Mouse (Mus musculus): Measurements from ENCODE around the gene Syndig1.

Gene Syndig1

GRCm38 (mm10) chr2:149877954-149878353, 48.9 kb downstream of the Syndig1 start:
- no peak for DNase-seq (ENCODE audit: low spot score)

DNA sequence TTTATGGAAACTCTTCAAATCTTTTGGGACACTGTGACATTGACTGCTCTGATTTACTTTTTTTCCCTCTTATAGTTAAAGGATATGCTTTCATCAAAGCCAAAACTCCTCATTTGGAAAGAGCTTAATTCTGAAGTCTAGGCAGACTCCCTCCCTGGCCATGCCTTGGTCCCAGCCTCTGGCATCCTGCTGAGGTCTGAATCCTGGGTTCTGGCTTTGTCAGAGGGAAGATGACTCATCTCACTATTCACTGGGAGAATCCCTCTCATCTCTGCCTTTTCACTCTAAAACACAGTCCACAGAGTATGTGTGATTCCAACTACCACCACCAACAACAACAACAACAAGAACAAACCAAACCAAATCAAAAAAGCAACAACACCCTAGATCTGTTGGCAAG, 58.6 kb downstream of the Syndig1 start:
- no peak for DNase-seq (ENCODE audit: low spot score)

GRCm38 (mm10) chr2:149891647-149892046, 62.6 kb downstream of the Syndig1 start:
- DNase-seq (ENCODE audit: low spot score) = no peak

- no peak for DNase-seq (ENCODE audit: low spot score)
These were observed 67.3 kb downstream of the Syndig1 start for GRCm38 (mm10) chr2:149896337-149896736.

DNA sequence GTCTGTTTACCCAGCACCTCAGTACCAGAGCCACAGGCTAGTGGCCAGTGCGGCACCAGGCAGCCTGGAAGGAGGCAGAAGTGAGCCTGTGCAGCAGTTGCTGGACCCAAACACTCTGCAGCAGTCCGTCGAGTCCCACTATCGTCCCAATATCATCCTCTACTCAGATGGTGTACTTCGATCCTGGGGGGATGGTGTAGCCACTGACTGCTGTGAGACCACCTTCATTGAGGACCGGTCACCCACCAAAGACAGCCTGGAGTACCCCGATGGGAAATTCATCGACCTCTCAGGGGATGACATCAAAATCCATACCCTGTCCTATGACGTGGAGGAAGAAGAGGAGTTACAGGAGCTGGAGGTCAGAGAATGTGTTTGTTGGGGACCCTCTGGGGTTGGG, 70.6 kb downstream of the Syndig1 start:
- DNase-seq (ENCODE audit: low spot score) = no peak

GRCm38 (mm10) chr2:149900606-149901005, 71.6 kb downstream of the Syndig1 start:
- DNase-seq (ENCODE audit: low spot score) = no peak

DNA sequence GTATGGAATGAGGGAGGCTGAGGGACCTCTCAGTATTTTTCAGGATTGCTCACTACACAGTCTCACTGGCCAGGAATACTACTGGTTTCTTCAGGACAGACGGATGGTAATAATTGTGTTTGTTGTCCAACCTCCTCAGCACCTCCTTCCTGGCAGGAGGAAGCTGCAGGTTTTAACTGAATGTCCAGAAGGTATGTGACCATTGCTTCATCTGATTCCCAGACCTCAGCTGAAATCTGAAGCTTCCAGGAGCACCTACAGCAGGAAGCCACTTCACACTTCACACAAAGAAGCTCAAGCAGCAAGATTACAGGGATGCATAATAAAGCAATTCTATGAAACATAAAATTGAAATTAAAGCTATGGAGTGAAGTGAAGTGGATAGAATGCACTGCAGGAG, 75.4 kb downstream of the Syndig1 start:
- DNase-seq (ENCODE audit: low spot score) = no peak

- DNase-seq (ENCODE audit: low spot score) = no peak
These were observed 77.7 kb downstream of the Syndig1 start for GRCm38 (mm10) chr2:149906694-149907093.

GRCm38 (mm10) chr2:149917162-149917561, 88.2 kb downstream of the Syndig1 start:
- DNase-seq (ENCODE audit: low spot score) = no peak

- no peak for DNase-seq (ENCODE audit: low spot score)
These were observed 94.5 kb downstream of the Syndig1 start for GRCm38 (mm10) chr2:149923561-149923960.

- DNase-seq (ENCODE audit: low spot score) = no peak
These were observed 96.9 kb downstream of the Syndig1 start for GRCm38 (mm10) chr2:149925911-149926310.

DNA sequence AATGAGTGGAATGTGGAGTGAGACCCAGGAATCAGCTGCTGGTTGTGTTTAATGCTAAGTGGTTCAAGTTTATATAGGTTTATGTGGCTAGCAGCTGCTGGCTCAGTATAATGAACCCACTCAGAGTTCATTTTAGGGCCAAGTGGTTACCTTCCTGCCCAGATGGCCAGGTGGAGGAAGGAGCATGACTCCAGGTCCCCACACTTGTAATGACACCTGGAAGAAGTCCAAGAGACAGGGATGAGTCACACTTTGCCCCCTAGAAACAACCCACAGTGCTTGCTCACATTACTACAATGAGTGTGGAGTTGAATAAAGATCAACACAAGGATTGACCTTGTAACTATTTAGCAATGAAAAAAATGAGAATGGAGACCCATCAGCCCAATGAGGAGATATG, 98.0 kb downstream of the Syndig1 start:
- DNase-seq (ENCODE audit: low spot score) = no peak

DNA sequence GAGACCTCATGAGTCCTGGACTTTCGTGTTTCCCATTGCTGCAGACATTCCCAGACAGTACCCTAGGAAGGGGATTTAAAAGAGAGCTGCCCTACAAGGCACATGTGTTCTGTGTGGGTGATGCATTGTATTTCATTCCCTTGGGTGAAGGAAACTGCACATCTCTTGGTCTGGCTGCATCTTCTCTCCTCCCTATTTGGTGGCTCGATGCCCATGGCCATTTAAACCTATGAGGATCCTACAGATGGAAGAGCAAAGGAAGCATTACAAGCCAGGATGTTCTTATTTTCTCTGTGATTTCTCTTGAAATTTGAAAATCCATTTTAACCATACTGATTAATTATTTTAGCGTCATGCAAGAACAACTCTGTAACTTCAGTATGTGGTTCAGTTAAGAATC, 98.5 kb downstream of the Syndig1 start:
- DNase-seq (ENCODE audit: low spot score) = no peak

- DNase-seq (ENCODE audit: low spot score) = no peak
These were observed 101.0 kb downstream of the Syndig1 start for GRCm38 (mm10) chr2:149929986-149930385.

DNA sequence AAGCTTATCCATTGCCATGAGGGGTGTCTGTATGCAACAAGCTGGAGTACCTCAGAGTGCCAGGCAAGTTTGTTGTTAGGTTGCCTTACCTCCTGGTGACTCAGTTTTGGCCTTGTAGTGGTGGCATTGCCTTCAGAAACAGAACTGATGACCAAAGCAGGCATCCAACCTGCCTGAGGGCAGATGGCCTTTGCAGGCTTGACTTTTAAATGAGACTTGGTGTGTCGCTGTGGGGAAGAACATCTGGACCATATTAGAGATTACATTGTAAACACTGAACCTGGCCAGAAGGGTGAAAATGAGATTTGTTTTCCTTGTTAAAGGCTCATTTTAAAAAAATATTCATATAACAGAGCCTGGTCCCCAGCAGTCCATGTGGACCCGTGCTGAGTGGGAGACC, 102.1 kb downstream of the Syndig1 start:
- DNase-seq (ENCODE audit: low spot score) = no peak

- no peak for DNase-seq (ENCODE audit: low spot score)
These were observed 103.1 kb downstream of the Syndig1 start for GRCm38 (mm10) chr2:149932095-149932494.

GRCm38 (mm10) chr2:149933247-149933898, 104.4 kb downstream of the Syndig1 start:
- DNase-seq (ENCODE audit: low spot score) = no peak

GRCm38 (mm10) chr2:149934139-149934538, 105.1 kb downstream of the Syndig1 start:
- no peak for DNase-seq (ENCODE audit: low spot score)

GRCm38 (mm10) chr2:149938829-149939228, 109.8 kb downstream of the Syndig1 start:
- no peak for DNase-seq (ENCODE audit: low spot score)

DNA sequence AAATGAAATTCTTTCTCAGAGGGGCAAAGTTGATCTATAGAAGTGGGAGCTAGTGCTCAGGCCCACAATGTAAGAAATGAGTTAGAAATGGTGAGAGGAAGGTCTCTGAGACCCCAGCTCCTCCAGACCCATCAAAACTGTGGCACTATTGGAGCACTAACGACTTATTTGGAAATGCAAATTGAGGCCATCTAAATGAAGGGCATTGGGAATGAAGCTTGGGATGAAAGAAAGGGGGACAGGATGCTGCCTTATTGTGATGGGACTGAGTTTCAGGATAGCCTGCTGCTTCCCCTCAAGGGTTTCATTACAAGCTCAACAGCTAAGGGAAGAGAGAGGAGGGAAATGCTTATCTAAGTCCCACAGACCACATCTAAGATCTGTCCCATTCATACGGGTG, 110.6 kb downstream of the Syndig1 start:
- DNase-seq (ENCODE audit: low spot score) = no peak

GRCm38 (mm10) chr2:149950641-149951040, 121.6 kb downstream of the Syndig1 start:
- DNase-seq (ENCODE audit: low spot score) = no peak

GRCm38 (mm10) chr2:149971014-149971413, 142.0 kb downstream of the Syndig1 start:
- DNase-seq (ENCODE audit: low spot score) = no peak

- DNase-seq (ENCODE audit: low spot score) = peak; percentile 10
These were observed 144.6 kb downstream of the Syndig1 start for GRCm38 (mm10) chr2:149973583-149973982.

GRCm38 (mm10) chr2:149980419-149980818, 151.4 kb downstream of the Syndig1 start:
- DNase-seq (ENCODE audit: low spot score) = no peak

All from ovary, postnatal 14 days (tissue).